Mouse (Mus musculus) brain, adult 2 months (tissue): Measurements from ENCODE around the gene Dach1.

ENCODE experiments used
- DNase-seq: peaks from one replicate; pipeline ENCODE4 v3.0.0; 2011; ENCODE audit warnings: low read depth, low spot score

The Dach1 gene

GRCm38 (mm10) chr14:98169421-98170076, at the start of gene Dach1:
Dach1 (minus strand) TSS chr14:98169765.
- peak; percentile 76 for DNase-seq

DNA sequence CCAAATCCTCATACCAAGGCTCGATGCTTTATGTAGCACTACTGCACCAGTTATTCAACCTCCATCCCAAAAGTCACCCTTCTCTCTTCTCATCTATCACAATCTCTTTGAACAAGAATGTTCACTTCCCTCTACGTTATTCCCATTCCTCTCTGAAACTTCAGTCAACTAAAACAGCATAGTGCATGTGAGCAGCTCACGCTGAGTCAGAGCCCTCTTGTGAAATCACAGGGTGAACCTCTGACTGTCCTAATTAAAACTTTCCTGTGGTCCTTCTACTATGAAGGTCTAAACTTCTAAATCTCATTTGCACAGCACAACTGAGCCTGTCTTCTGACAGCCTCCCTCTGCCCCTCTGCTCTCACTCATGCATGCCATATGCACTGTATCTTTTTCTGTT, 30.5 kb upstream of the Dach1 start:
- no peak for DNase-seq

DNA sequence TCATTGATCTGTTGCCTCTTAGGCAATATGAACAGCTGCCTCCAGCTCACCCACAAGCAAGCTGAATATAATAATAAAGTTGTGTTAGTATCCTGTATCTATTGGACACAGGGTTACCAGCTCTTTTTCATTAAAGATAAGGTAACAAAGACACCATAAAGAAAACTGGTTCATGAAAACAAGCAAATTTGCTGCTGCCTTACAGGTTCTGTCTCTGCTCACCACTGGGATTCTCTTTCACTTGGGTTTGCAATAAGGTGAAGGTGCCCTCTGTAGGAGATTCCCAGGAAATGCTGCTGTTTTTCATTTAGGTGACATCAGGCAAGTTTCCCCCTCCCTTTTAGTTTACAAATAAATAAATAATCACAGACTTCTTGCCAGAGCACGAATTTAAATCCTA, 12.0 kb upstream of the Dach1 start:
- peak; percentile 70 for DNase-seq

DNA sequence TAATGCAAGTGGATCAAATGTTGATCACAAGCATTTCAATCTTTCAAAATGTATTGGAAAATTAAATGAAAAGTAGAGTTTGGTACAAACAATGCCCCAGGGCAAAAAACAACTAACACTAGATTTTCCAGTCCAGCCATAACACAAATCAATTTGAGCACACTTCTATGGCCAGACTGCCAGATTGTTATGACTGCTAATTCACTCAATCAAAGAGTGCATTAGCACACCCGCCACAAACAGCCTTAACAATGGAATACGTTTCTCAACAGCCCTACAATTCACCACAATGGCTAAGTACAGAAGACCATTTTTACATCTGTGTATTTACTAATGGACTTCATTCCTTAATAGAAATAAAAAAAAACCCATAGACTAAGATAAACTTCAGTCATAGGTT, 4.3 kb upstream of the Dach1 start:
- DNase-seq, result no peak

GRCm38 (mm10) chr14:98172394-98172905, 2.9 kb upstream of the Dach1 start:
- DNase-seq, result no peak

DNA sequence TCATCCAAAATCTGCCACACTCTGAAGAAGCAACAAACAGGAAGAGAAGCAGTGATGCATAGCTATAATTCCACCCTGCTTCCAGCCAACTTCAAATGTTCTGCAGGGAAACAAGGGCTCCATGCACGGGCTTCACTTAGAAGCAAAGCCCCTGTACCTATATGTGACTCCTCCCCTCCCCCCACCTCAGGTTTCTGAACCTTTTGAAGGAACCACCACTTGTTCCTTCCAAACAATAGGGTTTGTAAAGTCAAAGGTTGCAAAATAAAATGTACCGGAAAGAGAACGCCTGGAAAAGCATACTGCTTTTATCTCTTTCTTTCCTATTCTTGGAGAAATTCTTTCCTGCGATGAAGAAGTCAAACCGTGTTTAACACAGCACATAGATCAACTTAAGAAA, 2.3 kb upstream of the Dach1 start:
- no peak for DNase-seq

DNA sequence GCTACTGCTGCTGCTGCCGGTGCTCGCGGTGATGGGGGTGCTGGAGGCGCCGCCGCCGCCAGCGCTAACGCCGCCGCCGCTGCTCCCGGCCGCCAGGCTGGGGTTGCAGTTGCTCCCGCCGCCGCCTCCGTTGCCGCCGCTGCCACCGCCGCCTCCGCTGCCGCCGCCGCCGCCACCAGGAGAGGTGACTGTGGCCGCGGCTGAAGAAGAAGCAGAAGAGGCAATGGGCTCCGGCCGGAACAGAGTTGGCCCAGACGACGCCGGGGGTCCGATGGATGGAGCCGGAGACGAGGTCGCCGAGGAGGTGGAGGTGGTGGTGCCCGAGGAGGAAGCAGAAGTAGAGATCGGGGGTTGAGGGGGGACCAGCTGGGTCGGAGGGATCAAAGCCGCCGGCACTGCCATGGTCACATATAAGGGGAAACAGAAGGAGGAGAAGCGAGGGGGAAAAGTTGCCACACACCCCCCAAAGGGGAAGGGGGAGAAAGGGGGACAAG, 610 bp downstream of the Dach1 start:
- DNase-seq, result peak; percentile 23

GRCm38 (mm10) chr14:98168039-98168907, 1.3 kb downstream of the Dach1 start:
- peak; percentile 37 for DNase-seq

DNA sequence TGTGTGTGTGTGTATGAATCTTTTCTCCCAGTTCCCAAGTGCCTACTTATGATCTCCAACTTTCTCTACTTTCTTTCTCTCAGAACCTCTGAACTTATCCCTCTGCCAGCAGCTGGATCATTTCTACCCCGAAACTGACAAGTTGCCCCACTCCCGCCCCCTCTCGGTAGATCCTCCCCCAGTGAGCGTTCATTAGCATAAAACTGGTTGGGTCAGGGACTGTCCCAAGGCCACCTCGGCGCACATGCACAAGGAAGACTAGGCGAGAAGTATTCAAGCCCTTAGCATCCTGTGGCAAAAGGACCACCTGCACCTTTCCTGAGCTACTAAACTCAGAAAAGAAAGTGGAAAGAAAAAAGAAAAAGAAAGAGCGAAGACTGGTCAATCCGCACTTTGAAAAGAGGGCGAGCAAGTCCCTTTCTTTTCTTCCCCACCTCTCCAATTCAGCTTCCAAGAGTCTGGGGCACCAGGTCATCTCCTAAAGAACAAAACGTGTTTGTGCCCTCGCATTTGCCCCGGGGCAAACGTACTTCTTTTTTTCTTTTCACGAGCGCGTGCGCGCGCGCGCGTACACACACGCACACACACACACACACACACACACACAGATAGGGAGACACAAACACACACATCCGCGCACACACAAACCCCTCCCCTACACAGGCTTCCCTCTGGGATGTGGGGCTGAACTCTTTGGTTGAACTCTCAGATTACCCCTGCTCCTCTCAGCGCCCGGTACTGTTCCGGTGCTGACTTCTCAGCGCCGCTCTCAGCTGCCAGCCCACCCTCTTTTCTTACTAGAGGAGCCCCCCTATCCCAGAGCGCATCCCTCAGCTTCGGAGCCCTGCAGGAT, 2.2 kb downstream of the Dach1 start:
- peak; percentile 18 for DNase-seq

DNA sequence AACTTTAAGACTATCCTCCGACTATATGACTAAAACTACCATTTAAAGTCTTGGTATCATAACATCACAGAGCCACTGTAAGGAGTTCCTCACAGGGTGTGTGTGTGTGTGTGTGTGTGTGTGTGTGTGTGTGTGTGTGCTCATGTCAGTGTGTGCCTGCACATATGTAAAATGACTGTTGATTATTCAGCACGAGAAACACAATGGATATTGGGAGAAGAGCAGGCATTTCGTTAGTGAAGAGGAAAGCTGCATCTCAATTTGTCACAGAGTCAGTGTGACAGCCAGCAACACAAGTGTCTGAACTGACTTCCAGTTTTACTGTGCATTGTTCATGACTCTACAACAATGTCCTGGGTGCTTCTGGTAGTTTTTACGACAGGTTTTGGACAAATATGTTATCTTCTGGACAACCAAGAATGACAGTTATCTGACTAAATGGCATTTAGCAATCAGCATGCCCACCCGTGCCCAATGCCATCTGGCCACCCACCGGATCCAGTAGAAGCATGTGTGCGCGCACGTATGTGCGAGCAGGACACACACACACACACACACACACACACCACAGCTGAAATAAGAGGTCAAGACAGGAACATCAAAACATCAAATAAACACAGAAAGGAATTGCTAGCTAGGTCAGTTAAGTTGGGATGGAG, 3.1 kb downstream of the Dach1 start:
- peak; percentile 10 for DNase-seq

GRCm38 (mm10) chr14:98156753-98157152, 12.8 kb downstream of the Dach1 start:
- no peak for DNase-seq

- DNase-seq, result no peak
Measured at GRCm38 (mm10) chr14:98155725-98156392, 13.7 kb downstream of the Dach1 start.

DNA sequence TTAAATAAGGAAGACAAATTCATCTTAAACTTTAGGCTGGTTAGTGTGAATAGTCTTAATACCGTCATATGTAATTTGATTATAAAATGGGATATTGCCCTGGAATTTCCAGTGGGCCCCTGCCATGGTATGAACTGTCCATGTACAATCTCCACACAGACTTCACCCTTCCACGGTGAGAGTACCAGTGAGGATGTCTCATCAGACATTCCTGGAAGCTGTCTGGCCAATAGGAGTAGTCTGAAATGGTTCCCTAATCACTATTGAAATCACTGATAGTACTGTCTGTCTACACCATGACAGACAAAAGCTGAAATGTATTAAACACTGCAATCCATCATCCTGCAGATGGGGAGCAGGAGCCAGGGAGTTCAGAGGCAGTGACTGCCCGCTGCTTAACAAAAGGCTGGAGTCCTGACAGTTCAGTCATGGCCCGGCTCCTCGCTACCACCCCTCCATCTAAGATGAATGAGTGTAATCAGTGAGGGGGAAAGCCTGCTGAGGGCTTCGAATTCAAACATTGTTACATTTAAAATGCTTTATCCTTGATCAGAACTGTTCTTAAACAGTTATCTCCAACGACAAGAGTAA, 14.6 kb downstream of the Dach1 start:
- no peak for DNase-seq

- DNase-seq, result no peak
Measured at GRCm38 (mm10) chr14:98141758-98142157, 27.8 kb downstream of the Dach1 start.

DNA sequence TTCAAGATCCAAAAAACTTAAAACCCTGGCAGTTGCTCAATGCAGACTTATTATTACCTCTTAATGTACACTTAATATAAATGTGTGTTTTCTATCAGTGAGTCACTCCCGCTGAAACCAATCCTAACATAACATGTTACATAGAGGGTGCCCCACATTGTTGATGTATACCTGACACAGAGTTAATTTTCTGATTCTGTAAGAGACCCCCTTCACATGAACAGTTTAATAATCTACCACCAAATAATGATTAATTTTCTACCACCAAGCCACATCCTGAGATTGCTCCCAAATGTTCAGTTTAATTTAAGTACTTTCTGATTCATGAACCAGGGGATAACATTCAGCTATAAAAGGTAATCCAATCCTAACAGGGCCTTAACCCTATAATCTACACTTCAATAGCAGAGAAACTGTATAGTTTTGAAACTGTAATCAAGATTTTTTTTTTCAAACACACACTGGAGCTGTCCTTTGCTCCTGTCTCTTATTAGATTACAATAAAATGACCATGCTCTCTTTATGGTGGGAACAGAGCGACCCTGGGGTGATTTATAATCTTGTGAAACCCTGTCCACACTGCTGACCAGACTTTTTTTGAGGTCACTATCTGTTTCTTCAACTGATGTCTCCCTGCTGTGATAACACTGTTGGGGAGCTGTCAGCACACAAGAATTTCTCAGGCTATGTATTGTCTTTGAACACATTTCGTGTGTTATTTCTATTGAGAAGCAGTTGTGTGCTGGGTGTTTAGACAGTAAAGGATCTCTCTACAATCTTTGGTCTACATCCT, 30.5 kb downstream of the Dach1 start:
- DNase-seq, result no peak

- DNase-seq, result no peak
Measured at GRCm38 (mm10) chr14:98134546-98134945, 35.0 kb downstream of the Dach1 start.

GRCm38 (mm10) chr14:98123032-98123431, 46.5 kb downstream of the Dach1 start:
- no peak for DNase-seq

DNA sequence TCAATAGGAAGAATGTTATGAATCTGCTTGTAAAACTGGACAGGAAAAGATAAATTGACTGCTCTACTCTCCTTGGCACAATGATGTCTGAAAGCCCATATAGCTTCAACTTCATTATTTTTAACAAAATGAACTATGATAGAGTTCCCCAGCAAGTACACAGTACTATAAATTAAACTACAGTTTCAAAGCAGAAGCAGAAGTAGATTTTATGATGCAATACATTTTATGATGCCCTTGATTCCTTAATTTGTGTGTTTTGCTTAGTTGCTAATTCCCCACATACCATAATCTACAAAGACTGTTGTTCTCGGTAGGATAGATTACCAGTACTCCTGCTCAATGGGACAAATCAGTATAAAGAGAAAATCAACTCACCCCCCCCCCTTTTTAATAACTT, 52.9 kb downstream of the Dach1 start:
- DNase-seq, result no peak

DNA sequence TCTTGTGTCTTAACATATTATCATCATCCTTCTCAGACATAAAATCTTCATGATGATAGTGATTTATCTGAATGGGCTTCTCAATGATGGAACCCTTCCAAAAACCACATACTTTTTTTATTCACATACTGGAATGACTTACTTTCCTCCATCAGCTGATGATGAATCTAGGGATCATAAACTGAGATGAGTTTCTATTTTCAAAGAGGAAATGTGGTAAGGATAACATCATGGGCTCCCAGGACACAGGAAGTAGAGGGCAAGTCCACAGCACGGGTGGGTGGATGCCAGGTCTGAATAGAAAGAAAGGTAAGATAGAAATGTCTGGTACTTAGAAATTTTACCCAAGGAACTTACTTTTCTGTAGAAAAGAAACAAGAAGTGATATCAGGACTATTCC, 56.5 kb downstream of the Dach1 start:
- no peak for DNase-seq
